Mouse (Mus musculus) lung, postnatal 0 days (tissue): Measurements from ENCODE around the gene Bcar3. TPM values are rescaled to one million over a fixed set of nuclear protein-coding genes. Genes with fewer than 3 reads are reported as not detected.

Experiments
- ATAC-seq: fragments of 200-750 bp; cut with Nextera tagmentation; 2 replicates; pipeline ENCODE4 v1.8.0; 2017; ENCODE audit warnings: moderate library complexity
- DNase-seq: peaks from one replicate; pipeline ENCODE4 v3.0.0-alpha.2; 2016; ENCODE audit warnings: low spot score
- H3K27ac ChIP-seq: fragments of 300-500 bp; sonication (generic); 2 replicates; pipeline ENCODE4 v1.5.1; 2014; ENCODE audit warnings: antibody characterized with exemption, mild to moderate bottlenecking, low read length, mixed read lengths
- H3K27me3 ChIP-seq: fragments of 300-500 bp; sonication (generic); replicated peaks from 2 replicates; pipeline ENCODE4 v1.6.1; 2014; ENCODE audit warnings: low read length, mixed read lengths; ENCODE audit not compliant: insufficient read depth
- H3K36me3 ChIP-seq: fragments of 300-500 bp; sonication (generic); 2 replicates; pipeline ENCODE4 v1.6.1; 2014; ENCODE audit warnings: low read length, mixed read lengths; ENCODE audit not compliant: insufficient read depth
- H3K4me1 ChIP-seq: fragments of 300-500 bp; sonication (generic); 2 replicates; pipeline ENCODE4 v1.6.1; 2014; ENCODE audit warnings: antibody characterized with exemption, low read depth, low read length, mixed read lengths; ENCODE audit not compliant: insufficient read depth
- H3K4me2 ChIP-seq: fragments of 300-500 bp; sonication (generic); replicated peaks from 2 replicates; pipeline ENCODE4 v1.6.1; 2014; ENCODE audit warnings: low read depth, mild to moderate bottlenecking, low read length, moderate library complexity, mixed read lengths
- H3K4me3 ChIP-seq: fragments of 300-500 bp; sonication (generic); 2 replicates; pipeline ENCODE4 v1.5.1; 2014; ENCODE audit warnings: low read depth, low read length
- H3K9ac ChIP-seq: fragments of 300-500 bp; sonication (generic); replicated peaks from 2 replicates; pipeline ENCODE4 v1.6.1; 2014; ENCODE audit warnings: low read depth, mild to moderate bottlenecking
- H3K9me3 ChIP-seq: fragments of 300-500 bp; sonication (generic); 2 replicates; pipeline ENCODE4 v1.6.1; 2016; ENCODE audit warnings: low read length, mixed read lengths
- CTCF ChIP-seq: IDR thresholded peaks from 2 replicates; pipeline ENCODE4 v1.5.1; 2016; ENCODE audit warnings: antibody characterized with exemption, mild to moderate bottlenecking
- EP300 ChIP-seq: IDR thresholded peaks from 2 replicates; pipeline ENCODE4 v1.6.1; 2016; ENCODE audit warnings: antibody characterized with exemption, mild to moderate bottlenecking, control low read depth
- WGBS: fragments of 180-500 bp; shearing (Covaris S2); extraction: QIAGEN DNeasy Blood & Tissue Kit; methylation state at CpG from one replicate; pipeline ENCODE4 v1.1.7; 2014; 5-methylcytosine and 5-hydroxymethylcytosine counted together
- polyA plus RNA-seq: library from polyadenylated mRNA; unstranded; fragments of >200 nt; fragmentation: Nextera tagmentation; extraction: Ambion mirVana; gene quantifications from 2 replicates; pipeline ENCODE4 v1.2.1, GENCODE M21; 2015

Gene Bcar3
- polyA plus RNA-seq, 1 experiment from 2014 or later: 38.3 TPM

DNA sequence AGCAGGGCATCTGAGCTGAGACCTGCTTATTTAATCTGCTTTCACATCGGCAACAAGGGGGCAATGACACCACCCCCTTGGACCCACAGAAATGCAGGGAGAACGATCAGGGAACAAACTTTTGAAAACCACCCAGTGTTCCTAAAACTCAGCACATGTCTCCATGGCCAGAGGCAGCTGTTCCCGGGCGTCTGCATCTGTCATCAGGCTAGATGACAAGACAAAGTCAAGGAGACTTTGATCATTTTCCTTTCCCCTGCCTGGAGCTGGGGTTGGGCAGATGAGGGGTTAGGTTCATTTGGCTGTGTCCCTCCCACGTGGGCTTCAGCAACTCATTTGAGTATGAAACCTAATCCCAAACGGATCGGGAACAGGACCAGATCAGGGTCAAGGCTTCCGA, 120.9 kb downstream of the Bcar3 start:
- no peak for TF ChIP-seq EP300
- TF ChIP-seq CTCF: no peak
- Histone ChIP-seq H3K4me1 (no peaks in the 10 kb centered on the region), H3K9me3 (no peaks in the 10 kb centered on the region), H3K27me3 (no peaks in the 10 kb centered on the region), H3K27ac (no peak overlapping the region), H3K36me3 (no peaks in the 10 kb centered on the region), H3K4me3 (no peak overlapping the region), H3K4me2 (no peak overlapping the region), H3K9ac (no peak overlapping the region)
- 66% methylated on average over 8 of the region's 8 CpGs for WGBS
- ATAC-seq (no peak), DNase-seq (no peak)

DNA sequence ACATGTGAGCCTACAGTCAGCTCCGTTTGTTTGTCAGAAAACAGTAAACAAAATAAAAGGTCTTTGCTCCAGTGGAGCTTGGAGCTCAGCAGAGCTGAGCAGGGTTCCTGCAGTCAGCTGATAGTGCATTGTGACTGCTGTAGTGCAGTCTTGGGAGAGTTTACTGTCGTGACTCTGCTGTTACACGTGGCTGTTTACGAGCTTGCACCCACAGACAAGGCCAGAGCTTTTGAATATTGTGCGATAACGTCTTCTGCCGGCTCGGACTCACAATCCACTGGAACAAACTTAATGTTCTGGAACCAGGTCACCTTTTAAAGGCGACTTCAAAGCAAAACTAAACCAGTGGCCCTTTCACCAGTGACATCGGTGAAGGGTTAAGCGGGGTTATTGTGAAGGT, 123.5 kb downstream of the Bcar3 start:
- Histone ChIP-seq H3K36me3 (no peaks in the 10 kb centered on the region), H3K9ac (no peak overlapping the region), H3K27ac (no peak overlapping the region), H3K4me3 (no peak overlapping the region), H3K27me3 (no peaks in the 10 kb centered on the region), H3K4me2 (no peak overlapping the region), H3K4me1 (no peaks in the 10 kb centered on the region), H3K9me3 (no peaks in the 10 kb centered on the region)
- TF ChIP-seq EP300: no peak
- TF ChIP-seq CTCF: no peak
- DNase-seq (no peak), ATAC-seq (no peak)
- 64% methylated on average over 11 of the region's 11 CpGs for WGBS

GRCm38 (mm10) chr3:122418564-122419274, 124.8 kb downstream of the Bcar3 start:
- H3K4me2 ChIP-seq: peak overlapping the region; percentile 85
- peak; percentile 28 for DNase-seq
- WGBS: 42% methylated on average over 16 of the region's 16 CpGs
- H3K36me3 ChIP-seq: no peaks in the 10 kb centered on the region
- H3K9me3 ChIP-seq: no peaks in the 10 kb centered on the region
- TF ChIP-seq EP300 (no peak), CTCF (no peak)
- peak overlapping the region; percentile 74 for H3K4me3 ChIP-seq
- H3K27ac ChIP-seq: peak overlapping the region; percentile 95
- H3K4me1 ChIP-seq: peaks cover 3% of the 10 kb centered on the region; the same call in 1 of the 2 replicates
- ATAC-seq: no peak
- no peaks in the 10 kb centered on the region for H3K27me3 ChIP-seq
- peak overlapping the region; percentile 84; the same call in 1 of the 2 replicates for H3K9ac ChIP-seq

GRCm38 (mm10) chr3:122419610-122420409, 125.9 kb downstream of the Bcar3 start:
- Histone ChIP-seq H3K4me2 (peak overlapping the region; percentile 85), H3K36me3 (no peaks in the 10 kb centered on the region), H3K4me1 (peaks cover 3% of the 10 kb centered on the region; the same call in 1 of the 2 replicates), H3K27ac (peak overlapping the region; percentile 95), H3K4me3 (peak overlapping the region; percentile 74), H3K27me3 (no peaks in the 10 kb centered on the region), H3K9me3 (no peaks in the 10 kb centered on the region), H3K9ac (peak overlapping the region; percentile 84)
- ATAC-seq (peak; percentile 90), DNase-seq (peak; percentile 93)
- 3% methylated on average over 63 of the region's 63 CpGs for WGBS
- TF ChIP-seq EP300 (peak; percentile 77), CTCF (peak; percentile 44)

- peak; percentile 83 for DNase-seq
- 0 out of 2 replicates have a peak, but pooled peaks have one; percentile 11 for TF ChIP-seq CTCF
- TF ChIP-seq EP300: no peak
- WGBS: 2% methylated on average over 15 of the region's 15 CpGs
These were observed 126.5 kb downstream of the Bcar3 start for GRCm38 (mm10) chr3:122420410-122420774.

DNA sequence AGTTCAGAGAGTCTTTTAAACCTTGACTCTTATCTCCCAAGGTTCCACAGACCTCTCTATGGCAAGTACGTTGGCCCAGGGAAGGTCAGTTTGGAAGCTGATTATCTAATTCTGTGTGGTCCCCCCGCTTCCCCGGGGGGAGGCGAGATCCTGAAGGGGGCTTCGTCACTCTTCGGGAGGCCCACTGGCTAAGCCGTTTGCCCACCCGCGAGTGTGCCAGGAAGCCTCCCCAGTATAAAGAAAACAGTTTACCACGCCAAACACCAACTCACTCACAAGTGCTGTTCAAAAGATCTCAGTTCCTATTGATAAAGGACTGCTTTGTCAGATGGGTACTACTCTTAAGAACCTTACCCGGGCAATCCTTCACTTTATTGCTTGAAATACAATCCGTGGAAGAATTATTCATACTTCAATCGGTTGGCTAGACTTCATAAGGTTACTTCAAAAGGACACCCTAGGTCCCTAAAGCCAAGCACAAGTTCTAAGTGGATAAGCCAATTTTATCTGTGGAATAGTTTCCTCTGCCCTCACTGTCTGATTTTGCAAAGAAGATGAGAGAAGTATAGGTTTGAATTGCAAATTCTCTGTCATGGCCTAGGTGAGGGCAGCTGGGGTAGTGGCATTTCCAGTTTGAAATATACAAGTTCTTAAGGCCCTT, 127.2 kb downstream of the Bcar3 start:
- Histone ChIP-seq H3K4me2 (peak overlapping the region; percentile 85), H3K4me1 (peaks cover 3% of the 10 kb centered on the region; the same call in 1 of the 2 replicates), H3K4me3 (peak overlapping the region; percentile 74), H3K36me3 (no peaks in the 10 kb centered on the region), H3K9me3 (no peaks in the 10 kb centered on the region), H3K9ac (peak overlapping the region; percentile 84), H3K27me3 (no peaks in the 10 kb centered on the region), H3K27ac (0 out of 2 replicates have a peak overlapping the region, but pooled peaks have one; percentile 95)
- ATAC-seq (no peak), DNase-seq (no peak)
- TF ChIP-seq CTCF: no peak
- no peak for TF ChIP-seq EP300
- WGBS: 19% methylated on average over 13 of the region's 13 CpGs

More at GRCm38 (mm10) chr3:122420410-122420774, 126.5 kb downstream of the Bcar3 start:
- peaks cover 3% of the 10 kb centered on the region; the same call in 1 of the 2 replicates for H3K4me1 ChIP-seq
- peak overlapping the region; percentile 84 for H3K9ac ChIP-seq
- peak; percentile 8 for ATAC-seq
- H3K9me3 ChIP-seq: no peaks in the 10 kb centered on the region
- H3K27me3 ChIP-seq: no peaks in the 10 kb centered on the region
- peak overlapping the region; percentile 95 for H3K27ac ChIP-seq
- H3K4me2 ChIP-seq: peak overlapping the region; percentile 85
- no peaks in the 10 kb centered on the region for H3K36me3 ChIP-seq
- peak overlapping the region; percentile 74 for H3K4me3 ChIP-seq
